Mouse (Mus musculus) lung, embryonic 16.5 days (tissue): ENCODE results near the gene Aurka. TPM values are rescaled to one million over a fixed set of nuclear protein-coding genes. Genes with fewer than 3 reads are reported as not detected.

Experiments
- ATAC-seq: fragments of 200-750 bp; cut with Nextera tagmentation; 2 replicates; pipeline ENCODE4 v1.8.0; 2017; ENCODE audit warnings: low read depth, mild to moderate bottlenecking, moderate library complexity
- H3K27ac ChIP-seq: fragments of 300-500 bp; sonication (generic); 2 replicates; pipeline ENCODE4 v1.5.1; 2014; ENCODE audit warnings: mild to moderate bottlenecking, control low read depth, low read length
- H3K27me3 ChIP-seq: fragments of 300-500 bp; sonication (generic); 2 replicates; pipeline ENCODE4 v1.6.1; 2014; ENCODE audit warnings: low read depth, low read length, mixed read lengths; ENCODE audit not compliant: control insufficient read depth, insufficient read depth
- H3K36me3 ChIP-seq: fragments of 300-500 bp; sonication (generic); 2 replicates; pipeline ENCODE4 v1.6.1; 2014; ENCODE audit warnings: low read length; ENCODE audit not compliant: control insufficient read depth, insufficient read depth
- H3K4me1 ChIP-seq: fragments of 300-500 bp; sonication (generic); replicated peaks from 2 replicates; pipeline ENCODE4 v1.6.1; 2014; ENCODE audit warnings: low read length, mixed read lengths; ENCODE audit not compliant: control insufficient read depth, insufficient read depth
- H3K4me2 ChIP-seq: fragments of 300-500 bp; sonication (generic); 2 replicates; pipeline ENCODE4 v1.6.1; 2014; ENCODE audit warnings: low read depth, low read length, control low read depth
- H3K4me3 ChIP-seq: fragments of 300-500 bp; sonication (generic); 2 replicates; pipeline ENCODE4 v1.5.1; 2014; ENCODE audit warnings: mild to moderate bottlenecking, low read length, control low read depth
- H3K9ac ChIP-seq: fragments of 300-500 bp; sonication (generic); 2 replicates; pipeline ENCODE4 v1.6.1; 2014; ENCODE audit warnings: low read length, control low read depth
- H3K9me3 ChIP-seq: fragments of 300-500 bp; sonication (generic); 2 replicates; pipeline ENCODE4 v1.6.1; 2016; ENCODE audit warnings: low read length; ENCODE audit not compliant: control insufficient read depth
- WGBS: fragments of 180-500 bp; shearing (Covaris S2); extraction: QIAGEN DNeasy Blood & Tissue Kit; methylation state at CpG from one replicate; pipeline ENCODE4 v1.1.7; 2014; 5-methylcytosine and 5-hydroxymethylcytosine counted together
- polyA plus RNA-seq: library from polyadenylated mRNA; unstranded; fragments of >200 nt; fragmentation: Nextera tagmentation; extraction: Ambion mirVana; gene quantifications from 2 replicates; pipeline ENCODE4 v1.2.1, GENCODE M21; 2015

Gene Aurka
- 124 and 131 TPM in 2 replicates for polyA plus RNA-seq

DNA sequence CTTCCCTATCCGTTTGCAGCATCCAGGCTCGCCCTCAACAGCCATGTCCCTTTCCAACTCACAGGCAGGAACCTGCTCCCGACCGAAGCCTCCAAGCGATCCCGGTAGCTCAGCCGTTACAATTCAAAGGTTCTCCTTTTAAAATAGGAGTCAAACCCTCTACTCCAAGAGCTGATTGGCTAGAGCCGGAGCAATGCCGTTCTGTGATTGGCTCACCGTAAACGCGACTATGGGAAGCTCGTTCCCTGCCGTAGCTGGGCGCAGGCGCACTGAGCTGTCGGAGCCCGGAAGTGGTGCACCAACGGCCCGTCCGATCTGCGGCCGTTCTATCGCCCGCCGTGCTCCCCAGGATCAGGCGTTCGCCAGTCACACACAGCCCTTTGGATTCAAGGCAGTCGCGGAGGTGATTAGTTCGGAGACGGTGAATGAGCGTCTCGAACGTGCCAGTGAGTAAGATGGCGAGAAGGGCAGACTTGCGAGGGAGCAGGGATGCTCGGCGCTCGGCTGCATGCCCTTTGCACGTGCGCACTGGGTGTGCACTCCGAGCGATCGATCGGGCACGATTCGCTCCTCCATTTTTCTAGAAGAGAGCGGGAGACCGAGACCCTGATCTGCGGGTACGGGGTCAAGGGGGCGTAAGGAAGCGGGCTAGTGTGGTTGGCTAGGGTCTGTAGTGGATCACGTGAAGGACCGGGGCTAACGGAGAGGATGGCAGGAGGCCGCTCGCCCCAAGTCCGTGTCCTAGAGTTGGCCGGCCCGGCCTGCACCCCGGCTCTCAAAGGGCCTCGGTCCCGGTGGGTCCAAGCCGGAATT lies at the start of gene Aurka, which contains the start of gene Cstf1:
Gene Aurka, minus strand, starts transcription at position 125 of the 813 bp plus-strand sequence.
Gene Cstf1, plus strand, starts transcription at position 271 of the 813 bp plus-strand sequence.
- ATAC-seq: peak; percentile 99
- Histone ChIP-seq H3K9ac (peak within 1 kb of the TSS; percentile 87), H3K9me3 (no peaks in the 10 kb centered on the region), H3K4me1 (peaks cover 34% of the 10 kb centered on the region), H3K27me3 (no peaks in the 10 kb centered on the region), H3K27ac (peak within 1 kb of the TSS; percentile 88), H3K36me3 (peaks cover 30% of the 10 kb centered on the region), H3K4me2 (peak within 1 kb of the TSS; percentile 81), H3K4me3 (peak within 1 kb of the TSS; percentile 71)
- under 1% methylated on average over 66 of the region's 66 CpGs for WGBS

DNA sequence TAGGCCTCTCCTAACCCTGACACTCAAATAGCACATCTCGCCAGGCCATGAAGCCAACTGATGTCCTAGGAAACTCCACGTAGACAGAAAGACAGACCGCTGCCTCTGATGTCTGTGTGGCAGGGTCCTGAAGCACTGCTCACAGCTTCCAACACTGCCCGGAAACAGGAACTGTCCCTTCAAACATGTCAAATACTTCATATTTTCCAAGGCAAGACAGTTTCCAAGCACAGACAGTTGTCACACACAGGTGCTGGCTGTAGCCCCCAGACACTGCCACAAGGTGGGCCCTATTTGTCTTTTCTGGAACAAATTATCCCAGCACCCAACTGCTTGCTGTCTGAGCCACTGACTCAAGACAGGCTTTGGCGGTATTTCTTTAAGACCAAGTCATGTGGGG lies 47.9 kb upstream of the Aurka start:
- WGBS: 69% methylated on average over 5 of the region's 5 CpGs
- H3K27me3 ChIP-seq: no peaks in the 10 kb centered on the region
- no peak overlapping the region for H3K4me3 ChIP-seq
- no peaks in the 10 kb centered on the region for H3K36me3 ChIP-seq
- H3K27ac ChIP-seq: no peak overlapping the region
- H3K4me1 ChIP-seq: peaks cover 4% of the 10 kb centered on the region; the same call in 1 of the 2 replicates
- no peak overlapping the region for H3K9ac ChIP-seq
- no peaks in the 10 kb centered on the region for H3K9me3 ChIP-seq
- no peak for ATAC-seq
- H3K4me2 ChIP-seq: no peak overlapping the region

DNA sequence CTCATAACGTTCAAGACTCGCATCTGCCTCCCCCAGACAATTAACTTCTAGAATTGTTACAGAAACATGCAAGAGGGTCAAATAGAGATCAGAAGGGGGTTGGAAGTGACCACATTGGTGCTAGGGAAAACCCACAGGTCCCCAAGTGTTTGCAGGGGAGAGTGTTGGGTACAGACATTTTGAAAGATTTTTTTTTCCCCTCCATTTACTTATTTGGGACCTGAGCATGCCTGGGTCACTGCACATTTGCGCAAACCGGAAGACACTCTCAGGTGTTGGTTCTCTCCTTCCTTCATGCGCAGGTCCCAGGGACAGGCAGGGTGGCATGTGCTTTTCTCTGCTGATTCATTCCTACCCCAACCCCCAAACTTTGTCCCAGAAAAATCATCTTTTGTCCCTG lies 46.5 kb upstream of the Aurka start:
- 84% methylated on average over 5 of the region's 5 CpGs for WGBS
- Histone ChIP-seq H3K4me1 (peaks cover 4% of the 10 kb centered on the region), H3K9me3 (no peaks in the 10 kb centered on the region), H3K4me2 (no peak overlapping the region), H3K9ac (no peak overlapping the region), H3K27ac (no peak overlapping the region), H3K36me3 (no peaks in the 10 kb centered on the region), H3K27me3 (no peaks in the 10 kb centered on the region), H3K4me3 (no peak overlapping the region)
- ATAC-seq: no peak

DNA sequence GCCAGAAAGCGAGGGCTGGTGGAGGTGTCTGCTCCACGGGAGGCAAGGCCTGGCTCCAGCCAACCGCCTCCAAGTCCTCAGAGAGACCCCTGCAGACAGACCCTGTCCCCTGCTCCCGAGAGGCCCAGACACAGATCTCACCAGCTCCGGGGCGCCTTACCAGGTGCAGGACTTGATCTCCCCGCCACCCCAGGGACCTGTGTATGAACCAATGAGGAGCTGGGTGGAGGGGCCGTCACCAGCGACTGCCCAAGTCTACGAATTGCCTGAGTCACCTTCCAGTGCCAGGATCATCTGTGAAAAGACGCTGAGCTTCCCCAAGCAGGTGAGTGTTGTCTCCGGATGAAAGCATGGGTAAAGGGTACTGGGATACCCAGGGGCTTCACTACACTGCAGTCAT lies 45.9 kb upstream of the Aurka start:
- no peak for ATAC-seq
- no peaks in the 10 kb centered on the region for H3K9me3 ChIP-seq
- H3K4me3 ChIP-seq: no peak overlapping the region
- H3K27me3 ChIP-seq: no peaks in the 10 kb centered on the region
- H3K9ac ChIP-seq: no peak overlapping the region
- no peak overlapping the region for H3K4me2 ChIP-seq
- H3K36me3 ChIP-seq: no peaks in the 10 kb centered on the region
- 61% methylated on average over 12 of the region's 12 CpGs for WGBS
- no peak overlapping the region for H3K27ac ChIP-seq
- peaks cover 4% of the 10 kb centered on the region for H3K4me1 ChIP-seq

DNA sequence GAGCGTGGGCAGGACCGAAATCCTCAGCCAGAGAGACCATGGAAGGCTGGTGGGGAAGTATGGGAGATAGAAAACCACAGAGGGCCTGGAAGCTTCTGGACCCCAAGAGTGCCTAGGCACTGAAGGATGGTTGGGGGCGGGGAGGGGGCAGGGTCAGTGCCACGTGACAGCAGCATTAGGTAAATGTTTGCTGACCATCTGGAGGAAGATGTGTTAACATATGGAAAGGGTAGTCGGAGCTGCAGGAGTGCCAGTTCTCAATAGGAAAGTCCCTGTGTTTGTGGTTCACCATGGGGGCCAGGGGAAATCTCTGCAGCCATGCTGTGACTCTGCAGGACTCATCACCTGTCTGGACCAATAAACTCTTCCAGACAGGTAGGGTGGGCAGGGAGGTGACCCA lies 43.6 kb upstream of the Aurka start:
- 42% methylated on average over 5 of the region's 5 CpGs for whole genome bisulfite sequencing
- Histone ChIP-seq H3K9ac (no peak overlapping the region), H3K9me3 (no peaks in the 10 kb centered on the region), H3K27ac (peak overlapping the region; percentile 73), H3K27me3 (no peaks in the 10 kb centered on the region), H3K4me3 (no peak overlapping the region), H3K4me2 (no peak overlapping the region), H3K36me3 (no peaks in the 10 kb centered on the region), H3K4me1 (peaks cover 4% of the 10 kb centered on the region)
- ATAC-seq: no peak

DNA sequence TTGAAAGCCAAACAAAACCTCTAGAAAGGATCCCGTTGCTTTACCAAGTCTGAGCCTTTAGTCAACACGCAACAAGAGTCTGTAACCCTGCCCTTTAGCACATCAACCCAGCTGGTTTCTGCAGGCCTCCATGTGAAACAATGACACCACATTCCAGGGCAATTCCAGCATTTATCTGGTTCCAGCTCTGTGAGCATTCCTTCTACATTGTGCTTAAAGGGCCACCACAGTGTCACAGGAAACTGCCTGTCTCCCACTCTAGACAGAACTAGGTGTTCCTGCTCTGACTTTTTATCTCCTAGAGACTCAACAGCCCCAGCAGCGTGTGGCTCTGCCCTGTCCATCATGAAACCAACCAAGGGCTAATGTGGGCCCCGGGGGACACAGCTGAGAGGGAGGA lies 42.9 kb upstream of the Aurka start:
- Histone ChIP-seq H3K4me2 (no peak overlapping the region), H3K4me1 (peaks cover 4% of the 10 kb centered on the region), H3K9me3 (no peaks in the 10 kb centered on the region), H3K4me3 (no peak overlapping the region), H3K27me3 (no peaks in the 10 kb centered on the region), H3K36me3 (no peaks in the 10 kb centered on the region), H3K9ac (no peak overlapping the region), H3K27ac (peak overlapping the region; percentile 73)
- ATAC-seq: peak; percentile 57
- 9% methylated on average over 4 of the region's 4 CpGs for WGBS

DNA sequence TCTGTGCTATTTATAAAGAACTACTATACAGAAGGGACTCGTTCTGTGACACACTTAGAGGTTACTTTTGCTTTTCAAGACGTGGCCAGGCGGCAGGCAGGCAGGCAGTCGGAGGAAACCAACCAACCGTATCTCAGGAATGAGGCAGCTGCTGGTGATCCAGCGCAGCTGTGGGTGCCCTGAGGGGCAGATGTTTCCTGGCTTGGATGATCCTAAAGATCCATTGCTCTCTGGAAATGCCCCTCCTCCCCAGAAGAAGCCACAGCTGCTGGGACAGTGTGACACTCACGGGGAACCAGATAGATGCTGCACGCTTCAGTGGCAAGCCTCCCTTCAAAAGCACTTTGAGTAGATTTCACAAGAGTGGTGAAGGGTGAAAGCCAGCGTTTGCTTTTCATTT lies 42.1 kb upstream of the Aurka start:
- Histone ChIP-seq H3K9me3 (no peaks in the 10 kb centered on the region), H3K27ac (peak overlapping the region; percentile 73; the same call in 1 of the 2 replicates), H3K27me3 (no peaks in the 10 kb centered on the region), H3K36me3 (no peaks in the 10 kb centered on the region), H3K4me2 (no peak overlapping the region), H3K4me1 (peaks cover 4% of the 10 kb centered on the region), H3K9ac (no peak overlapping the region), H3K4me3 (no peak overlapping the region)
- WGBS: 6% methylated on average over 9 of the region's 9 CpGs
- peak; percentile 83 for ATAC-seq

DNA sequence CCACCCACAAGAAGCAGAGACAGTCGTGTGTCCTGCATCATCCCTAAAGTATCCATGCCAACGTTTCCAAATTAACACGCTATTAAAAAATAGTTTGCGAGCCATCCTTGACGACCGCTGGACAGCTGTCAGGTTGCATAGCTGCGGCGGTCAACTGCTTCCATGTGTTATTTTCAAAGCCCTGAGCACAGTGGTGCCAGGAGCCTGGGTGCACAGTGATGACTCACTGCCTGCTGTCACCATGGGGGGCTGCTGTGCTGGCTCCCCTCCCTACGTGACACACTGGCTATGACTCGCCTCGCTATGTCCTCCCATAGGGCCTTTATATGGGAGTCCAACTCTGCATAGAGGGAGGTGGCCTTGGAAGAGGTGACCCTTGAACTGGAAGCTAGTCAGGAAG lies 40.8 kb upstream of the Aurka start:
- 52% methylated on average over 11 of the region's 11 CpGs for WGBS
- H3K9ac ChIP-seq: no peak overlapping the region
- H3K36me3 ChIP-seq: no peaks in the 10 kb centered on the region
- no peaks in the 10 kb centered on the region for H3K27me3 ChIP-seq
- peaks cover 4% of the 10 kb centered on the region for H3K4me1 ChIP-seq
- no peak overlapping the region for H3K4me3 ChIP-seq
- H3K9me3 ChIP-seq: no peaks in the 10 kb centered on the region
- H3K27ac ChIP-seq: peak overlapping the region; percentile 94
- H3K4me2 ChIP-seq: no peak overlapping the region
- peak; percentile 91 for ATAC-seq

DNA sequence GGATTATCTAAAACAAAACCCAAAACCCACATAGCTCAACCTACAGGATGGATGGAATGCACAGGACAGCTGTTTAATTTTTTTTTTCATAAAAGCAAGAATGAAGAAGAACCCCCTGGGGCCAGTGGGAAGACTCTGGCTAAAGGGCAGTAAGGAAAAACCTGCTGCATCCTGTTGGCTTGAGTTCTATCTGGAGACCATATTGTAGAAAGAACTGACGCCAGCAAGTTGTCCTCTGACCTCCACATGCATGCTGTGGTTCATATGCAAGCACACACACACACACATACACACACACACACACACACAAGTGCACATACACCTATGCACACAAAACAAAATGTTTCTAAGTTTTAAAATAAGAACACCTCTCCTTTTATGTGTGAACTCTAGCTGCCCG lies 40.4 kb upstream of the Aurka start:
- WGBS: 49% methylated on average over 2 of the region's 2 CpGs
- H3K27me3 ChIP-seq: no peaks in the 10 kb centered on the region

More for the DNA sequence above, 40.4 kb upstream of the Aurka start:
- no peak overlapping the region for H3K9ac ChIP-seq
- H3K4me3 ChIP-seq: no peak overlapping the region
- no peaks in the 10 kb centered on the region for H3K9me3 ChIP-seq
- no peaks in the 10 kb centered on the region for H3K36me3 ChIP-seq
- H3K27ac ChIP-seq: peak overlapping the region; percentile 69
- H3K4me1 ChIP-seq: peaks cover 4% of the 10 kb centered on the region
- peak; percentile 16 for ATAC-seq
- no peak overlapping the region for H3K4me2 ChIP-seq
